Comparison of ENCODE assay signal across 8 mouse cellular contexts in the genomic region with DNA sequence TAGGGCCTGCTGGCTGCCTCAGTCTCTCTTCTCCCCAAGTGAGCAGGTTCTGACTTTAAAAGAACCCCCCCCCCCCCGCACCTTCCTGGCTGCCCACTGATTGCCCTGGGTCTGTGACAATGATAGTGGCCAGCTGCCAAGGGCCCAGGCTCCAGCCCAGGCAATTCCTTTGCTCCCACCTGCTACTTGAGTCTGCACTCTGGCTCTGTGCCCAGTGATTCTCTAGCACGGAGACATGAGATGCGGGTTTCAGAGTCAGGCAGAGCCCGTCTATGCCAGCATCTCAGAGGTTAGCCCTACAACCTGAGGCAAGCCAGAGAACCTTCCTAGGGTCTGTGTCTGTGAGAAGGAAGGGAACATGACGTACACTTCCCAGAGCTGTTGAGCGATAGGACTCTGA.
A peak's percentile ranks its signal among the peaks of the same experiment; 100 is the strongest.
DNase-seq lines count a peak whose midpoint lies in the region; ATAC-seq and TF ChIP-seq lines count a peak whose summit lies in the region.

No protein-coding gene starts in this region.

- H3K9ac ChIP-seq in heart, embryonic 16.5 days (ENCODE audit: low read length) = no peak overlapping the region
- no peak overlapping the region for H3K9ac ChIP-seq in heart, embryonic 11.5 days (ENCODE audit: low read depth, low read length)
- H3K9ac ChIP-seq in stomach, postnatal 0 days (ENCODE audit: low read length) = no peak overlapping the region
- H3K9ac ChIP-seq in intestine, embryonic 15.5 days = no peak overlapping the region

- no peak for TF ChIP-seq EP300 in stomach, postnatal 0 days (optimal IDR thresholded peaks at IDR 0.05)

- peaks cover 20% of the 10 kb centered on the region for H3K4me1 ChIP-seq in heart, embryonic 16.5 days (ENCODE audit: control insufficient read depth, insufficient read depth, low read length)
- H3K4me1 ChIP-seq in heart, embryonic 11.5 days (ENCODE audit: control insufficient read depth, insufficient read depth, low read length) = peaks cover 14% of the 10 kb centered on the region
- no peaks in the 10 kb centered on the region; the same call in 1 of the 2 replicates for H3K4me1 ChIP-seq in stomach, postnatal 0 days (replicated peaks; ENCODE audit: control insufficient read depth, insufficient read depth)
- H3K4me1 ChIP-seq in intestine, embryonic 15.5 days (replicated peaks) = peaks cover 19% of the 10 kb centered on the region

- no peak overlapping the region for H3K27ac ChIP-seq in heart, embryonic 16.5 days (ENCODE audit: low read length)
- no peak overlapping the region for H3K27ac ChIP-seq in heart, embryonic 11.5 days (ENCODE audit: low read depth, low read length)
- H3K27ac ChIP-seq in stomach, postnatal 0 days (replicated peaks) = no peak overlapping the region
- H3K27ac ChIP-seq in intestine, embryonic 15.5 days = no peak overlapping the region

- peak; percentile 42 to 43 for DNase-seq in right cerebral cortex, postnatal 10 days (ENCODE audit: low spot score in 2 of 2)
- no peak for DNase-seq in right cerebral cortex, adult 18-20 months
- peak; percentile 65 for DNase-seq in heart, postnatal 4 days
- peak; percentile 20 for DNase-seq in stomach, postnatal 0 days (ENCODE audit: low spot score)
- no peak for DNase-seq in left cerebral cortex, adult 18-20 months (ENCODE audit: low spot score in 2 of 2)

- no peaks in the 10 kb centered on the region for H3K27me3 ChIP-seq in heart, embryonic 16.5 days (ENCODE audit: control insufficient read depth, insufficient read depth, low read length)
- H3K27me3 ChIP-seq in heart, embryonic 11.5 days (ENCODE audit: control insufficient read depth, insufficient read depth, low read length) = no peaks in the 10 kb centered on the region
- no peaks in the 10 kb centered on the region for H3K27me3 ChIP-seq in stomach, postnatal 0 days (ENCODE audit: control insufficient read depth, insufficient read depth, low read length)
- no peaks in the 10 kb centered on the region for H3K27me3 ChIP-seq in intestine, embryonic 15.5 days (replicated peaks)

- H3K9me3 ChIP-seq in heart, embryonic 16.5 days (replicated peaks; ENCODE audit: control insufficient read depth, low read length) = no peaks in the 10 kb centered on the region
- H3K9me3 ChIP-seq in heart, embryonic 11.5 days (replicated peaks; ENCODE audit: control insufficient read depth, low read length) = no peaks in the 10 kb centered on the region
- H3K9me3 ChIP-seq in stomach, postnatal 0 days (ENCODE audit: control insufficient read depth, low read length) = no peaks in the 10 kb centered on the region
- no peaks in the 10 kb centered on the region for H3K9me3 ChIP-seq in intestine, embryonic 15.5 days

- H3K36me3 ChIP-seq in heart, embryonic 16.5 days (ENCODE audit: control insufficient read depth, insufficient read depth) = no peaks in the 10 kb centered on the region
- no peaks in the 10 kb centered on the region for H3K36me3 ChIP-seq in heart, embryonic 11.5 days (ENCODE audit: control insufficient read depth, insufficient read depth, low read length)
- H3K36me3 ChIP-seq in stomach, postnatal 0 days (ENCODE audit: control insufficient read depth, insufficient read depth, low read length) = no peaks in the 10 kb centered on the region
- no peaks in the 10 kb centered on the region for H3K36me3 ChIP-seq in intestine, embryonic 15.5 days

- TF ChIP-seq CTCF in stomach, postnatal 0 days (IDR thresholded peaks at IDR 0.05; ENCODE audit: low read depth) = no peak

- H3K4me3 ChIP-seq in heart, embryonic 16.5 days (ENCODE audit: low read length) = no peak overlapping the region
- no peak overlapping the region for H3K4me3 ChIP-seq in heart, embryonic 11.5 days (ENCODE audit: low read depth, low read length)
- H3K4me3 ChIP-seq in stomach, postnatal 0 days (ENCODE audit: low read depth, low read length) = no peak overlapping the region
- no peak overlapping the region for H3K4me3 ChIP-seq in intestine, embryonic 15.5 days (replicated peaks)

- 22% methylated on average over 6 of the region's 6 CpGs for WGBS in heart, embryonic 16.5 days
- 46% methylated on average over 6 of the region's 6 CpGs for WGBS in heart, embryonic 11.5 days (ENCODE audit: insufficient replicate concordance)
- WGBS in stomach, postnatal 0 days = 42% methylated on average over 6 of the region's 6 CpGs
- WGBS in intestine, embryonic 15.5 days = 48% methylated on average over 6 of the region's 6 CpGs

- ATAC-seq in heart, embryonic 16.5 days (replicated peaks; ENCODE audit: extremely low read depth, insufficient read depth, low FRiP score) = no peak
- no peak; the same call in 1 of the 2 replicates for ATAC-seq in heart, embryonic 11.5 days (replicated peaks; ENCODE audit: insufficient number of reproducible peaks, low FRiP score, low TSS enrichment)
- ATAC-seq in stomach, postnatal 0 days (ENCODE audit: low FRiP score, low TSS enrichment) = no peak
- ATAC-seq in intestine, embryonic 15.5 days = no peak

- H3K4me2 ChIP-seq in heart, embryonic 16.5 days (ENCODE audit: low read depth, low read length) = peak overlapping the region; percentile 10; the same call in 1 of the 2 replicates
- no peak overlapping the region; the same call in 1 of the 2 replicates for H3K4me2 ChIP-seq in heart, embryonic 11.5 days
- H3K4me2 ChIP-seq in stomach, postnatal 0 days (replicated peaks; ENCODE audit: low read depth) = no peak overlapping the region
- H3K4me2 ChIP-seq in intestine, embryonic 15.5 days (replicated peaks) = no peak overlapping the region; the same call in 1 of the 2 replicates

Comparison
In these comparisons a context has a peak if more than half of its experiments do, and no peak if none do; other contexts are left out.
1. DNase-seq: peak in right cerebral cortex, postnatal 10 days (2 of 2), heart, postnatal 4 days (single experiment) and stomach, postnatal 0 days (single experiment); none in right cerebral cortex, adult 18-20 months (single experiment) and left cerebral cortex, adult 18-20 months (0 of 2).